Mouse (Mus musculus): ENCODE measurements around the gene Actn2. TPM values are rescaled to one million over a fixed set of nuclear protein-coding genes. Genes with fewer than 3 reads are reported as not detected.

Gene Actn2
- total RNA-seq, 2 experiments from 2014 or later, result 1,566 to 2,231 TPM

- no peak for DNase-seq
These were observed 83.6 kb downstream of the Actn2 start for GRCm38 (mm10) chr13:12256871-12257390.

GRCm38 (mm10) chr13:12255911-12256705 is 84.5 kb downstream of the Actn2 start:
- no peak for DNase-seq

- no peak for DNase-seq
These were observed 90.1 kb downstream of the Actn2 start for GRCm38 (mm10) chr13:12250496-12250895.

- DNase-seq, result no peak
These were observed 91.2 kb downstream of the Actn2 start for GRCm38 (mm10) chr13:12249195-12249898.

- DNase-seq, result no peak
These were observed 94.6 kb downstream of the Actn2 start for GRCm38 (mm10) chr13:12245938-12246337.

GRCm38 (mm10) chr13:12243991-12244390 is 96.6 kb downstream of the Actn2 start:
- DNase-seq, result no peak

- no peak for DNase-seq
These were observed 108.4 kb downstream of the Actn2 start for GRCm38 (mm10) chr13:12232141-12232540.

GRCm38 (mm10) chr13:12228248-12228647 is 112.3 kb downstream of the Actn2 start:
- peak; percentile 19 for DNase-seq

- no peak for DNase-seq
These were observed 113.0 kb downstream of the Actn2 start for GRCm38 (mm10) chr13:12227606-12228005.

Other genes starting within 250 kb of the Actn2 start
- gene Ryr2, start 233.8 kb downstream of the Actn2 start, total RNA-seq (2021), result under 1 TPM; 0.31 to 0.32 TPM
- 10 to 100 TPM; 14.3 to 14.9 TPM for gene Mtr, start 82.6 kb downstream of the Actn2 start, total RNA-seq (2021)
- 10 to 100 TPM; 10.1 to 16.4 TPM for gene Heatr1, start 54.3 kb upstream of the Actn2 start, total RNA-seq (2021)
- 10 to 100 TPM; 25.3 to 32.4 TPM for gene Lgals8, start 124.2 kb upstream of the Actn2 start, total RNA-seq (2021)
- not detected for gene Edaradd, start 179.7 kb upstream of the Actn2 start, total RNA-seq (2021)
- 1 to 10 TPM in 1 of 2 experiments, under 1 TPM in 1; 0.92 to 1.3 TPM for gene Ero1lb, start 225.1 kb upstream of the Actn2 start, total RNA-seq (2021)

Measured in gastrocnemius, postnatal 25 days (tissue).